Mouse (Mus musculus) hindbrain, embryonic 15.5 days (tissue): Measurements from ENCODE around the gene Amz1. TPM values are rescaled to one million over a fixed set of nuclear protein-coding genes. Genes with fewer than 3 reads are reported as not detected.

Source experiments
- ATAC-seq: fragments of 200-750 bp; cut with Nextera tagmentation; 2 replicates; pipeline ENCODE4 v1.8.0; 2017; ENCODE audit warnings: low read depth, moderate number of reproducible peaks, moderate TSS enrichment; ENCODE audit not compliant: low FRiP score
- H3K27ac ChIP-seq: fragments of 300-500 bp; sonication (generic); replicated peaks from 2 replicates; pipeline ENCODE4 v1.5.1; 2015; ENCODE audit warnings: mild to moderate bottlenecking, inconsistent platforms
- H3K27me3 ChIP-seq: fragments of 300-500 bp; sonication (generic); 2 replicates; pipeline ENCODE4 v1.6.1; 2015; ENCODE audit warnings: control low read depth, inconsistent platforms
- H3K36me3 ChIP-seq: fragments of 300-500 bp; sonication (generic); 2 replicates; pipeline ENCODE4 v1.6.1; 2015; ENCODE audit warnings: control low read depth, inconsistent platforms
- H3K4me1 ChIP-seq: fragments of 300-500 bp; sonication (generic); replicated peaks from 2 replicates; pipeline ENCODE4 v1.6.1; 2015; ENCODE audit warnings: control low read depth, inconsistent platforms
- H3K4me2 ChIP-seq: fragments of 300-500 bp; sonication (generic); 2 replicates; pipeline ENCODE4 v1.6.1; 2015; ENCODE audit warnings: moderate library complexity, mild to moderate bottlenecking, inconsistent platforms
- H3K4me3 ChIP-seq: fragments of 300-500 bp; sonication (generic); 2 replicates; pipeline ENCODE4 v1.5.1; 2015; ENCODE audit warnings: mild to moderate bottlenecking, inconsistent platforms
- H3K9ac ChIP-seq: fragments of 300-500 bp; sonication (generic); 2 replicates; pipeline ENCODE4 v1.6.1; 2015; ENCODE audit warnings: inconsistent platforms
- H3K9me3 ChIP-seq: fragments of 300-500 bp; sonication (generic); 2 replicates; pipeline ENCODE4 v1.6.1; 2016; ENCODE audit warnings: control low read depth, inconsistent platforms
- WGBS: fragments of 180-500 bp; shearing (Covaris S2); methylation state at CpG from one replicate; pipeline ENCODE4 v1.1.7; 2015; 5-methylcytosine and 5-hydroxymethylcytosine counted together
- polyA plus RNA-seq: library from polyadenylated mRNA; unstranded; fragments of >200 nt; fragmentation: Nextera tagmentation; extraction: Ambion mirVana; gene quantifications from 2 replicates; pipeline ENCODE4 v1.2.1, GENCODE M21; 2015

Gene Amz1
- polyA plus RNA-seq, 1 experiment from 2014 or later = 5.1 TPM

- Histone ChIP-seq H3K9ac (no peak overlapping the region), H3K27ac (peak overlapping the region; percentile 79), H3K4me2 (no peak overlapping the region), H3K9me3 (no peaks in the 10 kb centered on the region), H3K27me3 (no peaks in the 10 kb centered on the region), H3K4me3 (no peak overlapping the region), H3K4me1 (peaks cover 47% of the 10 kb centered on the region), H3K36me3 (0 out of 2 replicates have a peak, but pooled peaks cover 1% of the 10 kb centered on the region)
- no peak for ATAC-seq
- 70% methylated on average over 7 of the region's 7 CpGs for WGBS
These were observed 48.2 kb downstream of the Amz1 start for GRCm38 (mm10) chr5:140772158-140772557.

GRCm38 (mm10) chr5:140775111-140775510 is 51.2 kb downstream of the Amz1 start:
- 89% methylated on average over 4 of the region's 4 CpGs for WGBS
- H3K4me2 ChIP-seq = no peak overlapping the region
- H3K27ac ChIP-seq = no peak overlapping the region
- H3K9me3 ChIP-seq = no peaks in the 10 kb centered on the region
- H3K9ac ChIP-seq = no peak overlapping the region
- H3K27me3 ChIP-seq = no peaks in the 10 kb centered on the region
- no peak for ATAC-seq
- H3K4me3 ChIP-seq = no peak overlapping the region
- H3K36me3 ChIP-seq = 0 out of 2 replicates have a peak, but pooled peaks cover 3% of the 10 kb centered on the region
- peaks cover 21% of the 10 kb centered on the region for H3K4me1 ChIP-seq

GRCm38 (mm10) chr5:140776968-140777367 is 53.0 kb downstream of the Amz1 start:
- no peak for ATAC-seq
- 76% methylated on average over 9 of the region's 9 CpGs for WGBS

GRCm38 (mm10) chr5:140781122-140781521 is 57.2 kb downstream of the Amz1 start:
- H3K36me3 ChIP-seq = peaks cover 31% of the 10 kb centered on the region
- H3K4me1 ChIP-seq = 0 out of 2 replicates have a peak, but pooled peaks cover 11% of the 10 kb centered on the region
- no peak overlapping the region for H3K4me2 ChIP-seq
- H3K27ac ChIP-seq = no peak overlapping the region
- no peaks in the 10 kb centered on the region for H3K9me3 ChIP-seq
- H3K9ac ChIP-seq = no peak overlapping the region
- ATAC-seq = no peak
- H3K4me3 ChIP-seq = no peak overlapping the region
- 85% methylated on average over 5 of the region's 5 CpGs for WGBS
- H3K27me3 ChIP-seq = no peaks in the 10 kb centered on the region

More at GRCm38 (mm10) chr5:140776968-140777367, 53.0 kb downstream of the Amz1 start:
- H3K9me3 ChIP-seq = no peaks in the 10 kb centered on the region
- no peak overlapping the region for H3K4me3 ChIP-seq
- H3K27ac ChIP-seq = no peak overlapping the region
- H3K36me3 ChIP-seq = peaks cover 9% of the 10 kb centered on the region
- H3K27me3 ChIP-seq = no peaks in the 10 kb centered on the region
- peaks cover 9% of the 10 kb centered on the region for H3K4me1 ChIP-seq
- no peak overlapping the region for H3K9ac ChIP-seq
- H3K4me2 ChIP-seq = no peak overlapping the region

DNA sequence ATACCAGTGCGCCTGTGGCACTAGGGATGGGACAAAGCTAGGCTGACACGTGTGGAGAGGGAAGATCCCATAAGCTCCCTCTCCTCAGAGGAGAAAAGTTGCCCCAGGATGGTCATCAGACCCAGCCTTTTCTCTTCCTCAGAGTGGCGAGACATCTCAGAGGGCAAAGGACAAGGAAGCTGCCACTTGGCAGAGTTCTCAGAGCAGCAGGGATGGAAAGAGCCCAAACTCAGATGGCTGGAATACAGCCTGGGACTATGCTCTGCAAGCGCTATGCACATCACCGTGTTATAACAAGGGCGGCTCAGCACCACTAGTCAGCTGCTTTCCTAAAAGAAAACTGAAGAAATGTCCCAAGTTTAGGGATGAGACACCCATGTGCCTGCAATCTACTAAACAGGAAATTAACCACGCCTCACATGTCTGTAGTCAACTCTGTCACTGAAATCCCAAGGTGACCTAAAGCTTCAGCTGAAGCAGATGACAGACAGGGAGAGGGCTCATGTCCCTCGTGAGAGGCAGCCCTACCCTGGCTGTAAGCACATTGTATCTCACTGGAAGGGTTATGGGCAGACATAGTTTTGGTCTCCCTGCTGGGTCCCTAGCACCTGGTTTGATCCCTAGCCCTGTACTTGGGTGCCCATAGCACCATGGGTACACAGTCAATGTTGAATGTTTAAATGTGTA is 58.1 kb downstream of the Amz1 start:
- Histone ChIP-seq H3K27ac (no peak overlapping the region), H3K9ac (no peak overlapping the region), H3K4me3 (no peak overlapping the region), H3K4me1 (0 out of 2 replicates have a peak, but pooled peaks cover 8% of the 10 kb centered on the region), H3K4me2 (no peak overlapping the region), H3K9me3 (no peaks in the 10 kb centered on the region), H3K36me3 (peaks cover 30% of the 10 kb centered on the region), H3K27me3 (no peaks in the 10 kb centered on the region)
- 90% methylated on average over 8 of the region's 8 CpGs for WGBS
- no peak for ATAC-seq

- Histone ChIP-seq H3K9me3 (no peaks in the 10 kb centered on the region), H3K4me2 (no peak overlapping the region), H3K9ac (no peak overlapping the region), H3K36me3 (peaks cover 28% of the 10 kb centered on the region), H3K4me1 (0 out of 2 replicates have a peak, but pooled peaks cover 8% of the 10 kb centered on the region), H3K4me3 (no peak overlapping the region), H3K27ac (no peak overlapping the region), H3K27me3 (no peaks in the 10 kb centered on the region)
- ATAC-seq = no peak
- 91% methylated on average over 4 of the region's 4 CpGs for WGBS
These were observed 59.6 kb downstream of the Amz1 start for GRCm38 (mm10) chr5:140783577-140783976.

GRCm38 (mm10) chr5:140784288-140784687 is 60.4 kb downstream of the Amz1 start:
- Histone ChIP-seq H3K4me1 (peaks cover 14% of the 10 kb centered on the region; the same call in 1 of the 2 replicates), H3K9ac (no peak overlapping the region), H3K27ac (no peak overlapping the region), H3K4me3 (no peak overlapping the region), H3K9me3 (no peaks in the 10 kb centered on the region), H3K36me3 (peaks cover 28% of the 10 kb centered on the region), H3K27me3 (no peaks in the 10 kb centered on the region), H3K4me2 (no peak overlapping the region)
- 90% methylated on average over 6 of the region's 6 CpGs for WGBS
- no peak for ATAC-seq

GRCm38 (mm10) chr5:140785240-140785872 is 61.4 kb downstream of the Amz1 start:
- Histone ChIP-seq H3K9ac (no peak overlapping the region), H3K4me1 (peaks cover 23% of the 10 kb centered on the region), H3K4me3 (no peak overlapping the region), H3K27me3 (no peaks in the 10 kb centered on the region), H3K9me3 (no peaks in the 10 kb centered on the region), H3K36me3 (peaks cover 26% of the 10 kb centered on the region), H3K27ac (peak overlapping the region; percentile 44; the same call in 1 of the 2 replicates), H3K4me2 (no peak overlapping the region)
- ATAC-seq = no peak
- 77% methylated on average over 13 of the region's 13 CpGs for WGBS

- H3K4me1 ChIP-seq = peaks cover 64% of the 10 kb centered on the region
- no peak overlapping the region for H3K4me2 ChIP-seq
- peaks cover 2% of the 10 kb centered on the region for H3K36me3 ChIP-seq
- H3K4me3 ChIP-seq = no peak overlapping the region
- no peak overlapping the region for H3K9ac ChIP-seq
- H3K27ac ChIP-seq = peak overlapping the region; percentile 84
- no peaks in the 10 kb centered on the region for H3K9me3 ChIP-seq
- ATAC-seq = no peak
- no peaks in the 10 kb centered on the region for H3K27me3 ChIP-seq
These were observed 65.6 kb downstream of the Amz1 start for GRCm38 (mm10) chr5:140789561-140789960.

GRCm38 (mm10) chr5:140790392-140790791 is 66.5 kb downstream of the Amz1 start:
- H3K36me3 ChIP-seq = no peaks in the 10 kb centered on the region; the same call in 1 of the 2 replicates
- no peak overlapping the region for H3K9ac ChIP-seq
- WGBS = 39% methylated on average over 2 of the region's 2 CpGs
- no peaks in the 10 kb centered on the region for H3K9me3 ChIP-seq
- no peak overlapping the region for H3K4me3 ChIP-seq
- no peaks in the 10 kb centered on the region for H3K27me3 ChIP-seq
- no peak overlapping the region for H3K4me2 ChIP-seq
- H3K27ac ChIP-seq = peak overlapping the region; percentile 84
- ATAC-seq = no peak
- peaks cover 70% of the 10 kb centered on the region for H3K4me1 ChIP-seq

GRCm38 (mm10) chr5:140790937-140791877 is 67.3 kb downstream of the Amz1 start:
- ATAC-seq = peak; percentile 69
- H3K4me3 ChIP-seq = no peak overlapping the region
- no peaks in the 10 kb centered on the region for H3K9me3 ChIP-seq
- peaks cover 65% of the 10 kb centered on the region for H3K4me1 ChIP-seq
- H3K27ac ChIP-seq = peak overlapping the region; percentile 84
- H3K9ac ChIP-seq = no peak overlapping the region
- H3K36me3 ChIP-seq = no peaks in the 10 kb centered on the region
- no peaks in the 10 kb centered on the region for H3K27me3 ChIP-seq
- H3K4me2 ChIP-seq = peak overlapping the region; percentile 21; the same call in 1 of the 2 replicates
- WGBS = 22% methylated on average over 9 of the region's 9 CpGs
